ENCODE assay signal across 10 mouse cellular contexts in the genomic region with DNA sequence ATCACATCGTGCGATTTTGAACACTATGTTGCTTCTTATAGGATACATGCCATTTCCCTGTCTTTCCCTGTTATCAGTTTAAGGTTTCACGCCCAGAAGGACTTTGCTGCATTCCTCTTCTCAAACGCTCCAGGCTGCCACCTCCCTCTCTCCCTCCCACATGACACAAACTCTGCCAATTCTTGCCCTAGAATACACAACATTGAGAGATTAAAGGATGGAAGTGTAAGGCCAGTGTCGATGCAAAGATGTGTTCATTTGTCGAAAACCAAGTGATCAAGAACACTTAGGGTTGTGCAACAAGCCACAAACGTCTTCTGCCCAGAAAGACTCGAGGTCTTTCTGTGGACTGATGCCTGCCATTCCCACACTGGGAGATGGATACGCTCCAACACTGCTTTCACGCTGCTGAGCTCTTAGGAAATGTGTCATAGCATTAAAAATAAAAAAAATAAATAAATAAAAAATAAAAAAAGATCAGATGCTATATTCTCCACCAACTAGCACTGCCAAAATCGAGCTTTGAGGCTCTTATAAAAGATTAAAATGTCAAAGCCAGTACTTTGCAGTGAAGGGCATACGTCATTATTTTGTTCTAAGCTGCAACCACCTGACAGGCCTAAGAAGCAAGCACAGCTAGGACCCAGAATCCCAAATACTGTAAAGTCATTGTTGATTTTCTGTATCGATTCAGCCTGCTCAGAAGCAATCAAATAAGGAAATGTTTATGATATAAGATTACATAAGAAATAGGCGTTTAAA. TPM values are rescaled to one million over a fixed set of nuclear protein-coding genes. Genes with fewer than 3 reads are reported as not detected.
DNase-seq lines count a peak whose midpoint lies in the region; ATAC-seq lines count a peak whose summit lies in the region.
"Had no signal": no experiment of that assay in that cellular context is flagged by ENCODE, and none has a peak within 500 bp of the region (broad histone marks: within the 10 kb centered on the region; RNA-seq: fewer than 3 reads in every experiment).

No protein-coding gene starts in this region.

- no peaks in the 10 kb centered on the region for H3K9me3 ChIP-seq in heart, embryonic 12.5 days (replicated peaks)
- no peaks in the 10 kb centered on the region for H3K9me3 ChIP-seq in lung, embryonic 16.5 days (ENCODE audit: control insufficient read depth, low read length)
- no peaks in the 10 kb centered on the region for H3K9me3 ChIP-seq in stomach, embryonic 16.5 days (replicated peaks; ENCODE audit: control insufficient read depth, low read length)
- H3K9me3 ChIP-seq: hindbrain, embryonic 15.5 days had no signal

- ATAC-seq in heart, embryonic 12.5 days (ENCODE audit: insufficient number of reproducible peaks, low FRiP score), result no peak
- peak; percentile 12; the same call in 1 of the 2 replicates for ATAC-seq in lung, embryonic 16.5 days (ENCODE audit: low read depth)
- peak; percentile 27; the same call in 1 of the 2 replicates for ATAC-seq in stomach, embryonic 16.5 days (ENCODE audit: insufficient read depth, low FRiP score)

- H3K27ac ChIP-seq in heart, embryonic 12.5 days (ENCODE audit: poor library complexity, severe bottlenecking), result 0 out of 2 replicates have a peak overlapping the region, but pooled peaks have one; percentile 8
- H3K27ac ChIP-seq in lung, embryonic 16.5 days (ENCODE audit: low read length), result no peak overlapping the region
- peak overlapping the region; percentile 82 for H3K27ac ChIP-seq in stomach, embryonic 16.5 days (ENCODE audit: low read length)
- H3K27ac ChIP-seq: hindbrain, embryonic 15.5 days; macrophage had no signal

- no peak overlapping the region for H3K9ac ChIP-seq in heart, embryonic 12.5 days
- no peak overlapping the region for H3K9ac ChIP-seq in lung, embryonic 16.5 days (ENCODE audit: low read length)
- no peak overlapping the region for H3K9ac ChIP-seq in stomach, embryonic 16.5 days (ENCODE audit: low read length)
- H3K9ac ChIP-seq: hindbrain, embryonic 15.5 days had no signal

- DNase-seq in heart, adult 8-10 months (ENCODE audit: low spot score), result no peak
- DNase-seq in lung, postnatal 14 days, result no peak
- DNase-seq in frontal cortex, postnatal 36 days (ENCODE audit: low spot score in 2 of 2), result peak; percentile 44 to 66
- DNase-seq in retina, postnatal 1 day, result no peak
- DNase-seq: thymus, postnatal 14 days had no signal

- no peaks in the 10 kb centered on the region for H3K27me3 ChIP-seq in heart, embryonic 12.5 days (replicated peaks)
- H3K27me3 ChIP-seq in lung, embryonic 16.5 days (ENCODE audit: control insufficient read depth, insufficient read depth, low read depth, low read length), result no peaks in the 10 kb centered on the region
- H3K27me3 ChIP-seq in stomach, embryonic 16.5 days (ENCODE audit: control insufficient read depth, insufficient read depth, low read length), result no peaks in the 10 kb centered on the region
- H3K27me3 ChIP-seq: hindbrain, embryonic 15.5 days had no signal

- H3K4me2 ChIP-seq in heart, embryonic 12.5 days, result no peak overlapping the region
- H3K4me2 ChIP-seq in lung, embryonic 16.5 days (ENCODE audit: low read depth, low read length), result no peak overlapping the region
- peak overlapping the region; percentile 27; the same call in 1 of the 2 replicates for H3K4me2 ChIP-seq in stomach, embryonic 16.5 days (ENCODE audit: low read depth, low read length)
- H3K4me2 ChIP-seq: hindbrain, embryonic 15.5 days had no signal

- WGBS in heart, embryonic 12.5 days, result 54% methylated on average over 14 of the region's 14 CpGs
- WGBS in lung, embryonic 16.5 days, result 44% methylated on average over 14 of the region's 14 CpGs
- WGBS in stomach, embryonic 16.5 days, result 50% methylated on average over 14 of the region's 14 CpGs

- H3K36me3 ChIP-seq in heart, embryonic 12.5 days, result no peaks in the 10 kb centered on the region
- H3K36me3 ChIP-seq in lung, embryonic 16.5 days (ENCODE audit: control insufficient read depth, insufficient read depth, low read length), result no peaks in the 10 kb centered on the region
- no peaks in the 10 kb centered on the region for H3K36me3 ChIP-seq in stomach, embryonic 16.5 days (ENCODE audit: control insufficient read depth, insufficient read depth, low read length)
- H3K36me3 ChIP-seq: hindbrain, embryonic 15.5 days had no signal

- peaks cover 23% of the 10 kb centered on the region for H3K4me1 ChIP-seq in heart, embryonic 12.5 days (replicated peaks)
- peaks cover 15% of the 10 kb centered on the region for H3K4me1 ChIP-seq in lung, embryonic 16.5 days (replicated peaks; ENCODE audit: control insufficient read depth, insufficient read depth, low read length)
- H3K4me1 ChIP-seq in stomach, embryonic 16.5 days (ENCODE audit: control insufficient read depth, insufficient read depth, low read length), result peaks cover 18% of the 10 kb centered on the region

- no peak overlapping the region for H3K4me3 ChIP-seq in heart, embryonic 12.5 days
- no peak overlapping the region for H3K4me3 ChIP-seq in lung, embryonic 16.5 days (ENCODE audit: low read length)
- H3K4me3 ChIP-seq in stomach, embryonic 16.5 days (replicated peaks; ENCODE audit: low read length), result no peak overlapping the region
- H3K4me3 ChIP-seq: hindbrain, embryonic 15.5 days had no signal

RNA-seq across cellular contexts. Expression of a gene that starts 19.5 kb away (rescaled TPM):
- polyA plus RNA-seq in heart, embryonic 12.5 days (2016; fragmentation: Nextera tagmentation; extraction: Ambion mirVana), result 12.6 and 13.0 TPM in 2 replicates
- total RNA-seq in heart, adult 8-10 months (2022), result 10 to 100 TPM; 77.7 to 95.0 (median 87.7) TPM
- polyA plus RNA-seq in lung, embryonic 16.5 days (2015; fragmentation: Nextera tagmentation; extraction: Ambion mirVana), result 11.8 and 12.3 TPM in 2 replicates
- polyA plus RNA-seq in stomach, embryonic 16.5 days (2015; fragmentation: Nextera tagmentation; extraction: Ambion mirVana), result 18.0 and 18.8 TPM in 2 replicates

RNA-seq across cellular contexts. Expression of a gene that starts 22.6 kb away (rescaled TPM):
- 34.2 and 35.3 TPM in 2 replicates for polyA plus RNA-seq in heart, embryonic 12.5 days (2016; fragmentation: Nextera tagmentation; extraction: Ambion mirVana)
- total RNA-seq in heart, adult 8-10 months (2022), result 10 to 100 TPM; 19.3 to 22.2 (median 20.0) TPM
- 55.5 and 59.7 TPM in 2 replicates for polyA plus RNA-seq in lung, embryonic 16.5 days (2015; fragmentation: Nextera tagmentation; extraction: Ambion mirVana)
- 49.7 and 55.4 TPM in 2 replicates for polyA plus RNA-seq in stomach, embryonic 16.5 days (2015; fragmentation: Nextera tagmentation; extraction: Ambion mirVana)

Comparison
In these comparisons a context has a peak if more than half of its experiments do, and no peak if none do; other contexts are left out.
1. DNase-seq: peak in frontal cortex, postnatal 36 days (2 of 2); none in heart, adult 8-10 months (single experiment), lung, postnatal 14 days (single experiment) and retina, postnatal 1 day (single experiment).